Mouse (Mus musculus) olfactory bulb, adult 2 months (tissue): ENCODE results near the gene Gtsf2. TPM values are rescaled to one million over a fixed set of nuclear protein-coding genes. Genes with fewer than 3 reads are reported as not detected.
"Not testable (repeated sequence)": the region's sequence is repeated elsewhere in the genome, so short reads cannot be mapped to it uniquely, and the experiment has no call there.

Source experiments
- H3K27ac ChIP-seq: fragments of 200-500 bp; 2 replicates; pipeline ENCODE4 v1.5.1; 2012; ENCODE audit warnings: low read depth, low read length; ENCODE audit not compliant: insufficient read depth
- H3K4me1 ChIP-seq: fragments of 200-500 bp; 2 replicates; pipeline ENCODE4 v1.6.1; 2012; ENCODE audit warnings: low read length; ENCODE audit not compliant: control insufficient read depth, insufficient read depth
- H3K4me3 ChIP-seq: fragments of 200-500 bp; 2 replicates; pipeline ENCODE4 v1.5.1; 2012; ENCODE audit warnings: mild to moderate bottlenecking, low read depth, low read length, moderate library complexity; ENCODE audit not compliant: insufficient read depth
- CTCF ChIP-seq: fragments of 200-500 bp; IDR thresholded peaks from 2 replicates; pipeline ENCODE4 v1.5.1; 2012; ENCODE audit warnings: low read depth, mild to moderate bottlenecking, low read length, moderate library complexity; ENCODE audit not compliant: insufficient read depth
- POLR2A ChIP-seq: fragments of 200-500 bp; IDR thresholded peaks from 2 replicates; pipeline ENCODE4 v1.6.1; 2012; ENCODE audit warnings: mild to moderate bottlenecking, low read depth, low read length, moderate library complexity; ENCODE audit not compliant: insufficient read depth
- WGBS: fragments of 180-500 bp; shearing (Covaris S2); methylation state at CpG from one replicate; pipeline ENCODE4 v1.1.7; 2018; 5-methylcytosine and 5-hydroxymethylcytosine counted together
- polyA plus RNA-seq: library from polyadenylated mRNA; stranded (reverse); fragments of >200 nt; gene quantifications from 2 replicates; pipeline ENCODE4 v1.2.4, GENCODE M21; 2012; ENCODE audit warnings: low replicate concordance; ENCODE audit not compliant: missing spikeins, insufficient read depth, insufficient read length

Gtsf2 gene
- polyA plus RNA-seq, 1 experiment = not detected

GRCm38 (mm10) chr15:103427017-103427416 is 21.3 kb downstream of the Gtsf2 start:
- Histone ChIP-seq H3K4me3 (no peak overlapping the region), H3K4me1 (no peaks in the 10 kb centered on the region), H3K27ac (no peak overlapping the region)
- WGBS = 42% methylated on average over 2 of the region's 2 CpGs
- TF ChIP-seq POLR2A = no peak
- TF ChIP-seq CTCF = no peak

DNA sequence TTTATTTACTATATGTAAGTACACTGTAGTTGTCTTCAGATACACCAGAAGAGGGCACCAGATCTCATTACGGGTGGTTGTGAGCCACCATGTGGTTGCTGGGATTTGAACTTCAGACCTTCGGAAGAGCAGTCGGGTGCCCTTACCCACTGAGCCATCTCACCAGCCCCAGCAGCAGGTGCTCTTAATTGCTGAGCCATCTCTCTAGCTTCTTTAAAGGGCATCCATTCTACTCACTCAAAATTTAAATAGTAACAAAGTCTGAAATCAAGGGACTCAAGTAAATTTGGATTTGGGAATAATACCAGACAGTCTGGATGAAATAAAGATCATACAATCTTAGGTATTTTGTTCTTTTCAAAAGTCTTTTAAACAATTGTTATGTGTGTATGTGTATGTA is 42.7 kb downstream of the Gtsf2 start:
- H3K4me3 ChIP-seq, H3K27ac ChIP-seq, H3K4me1 ChIP-seq: not testable (repeated sequence)
- 89% methylated on average over 3 of the region's 3 CpGs for WGBS

DNA sequence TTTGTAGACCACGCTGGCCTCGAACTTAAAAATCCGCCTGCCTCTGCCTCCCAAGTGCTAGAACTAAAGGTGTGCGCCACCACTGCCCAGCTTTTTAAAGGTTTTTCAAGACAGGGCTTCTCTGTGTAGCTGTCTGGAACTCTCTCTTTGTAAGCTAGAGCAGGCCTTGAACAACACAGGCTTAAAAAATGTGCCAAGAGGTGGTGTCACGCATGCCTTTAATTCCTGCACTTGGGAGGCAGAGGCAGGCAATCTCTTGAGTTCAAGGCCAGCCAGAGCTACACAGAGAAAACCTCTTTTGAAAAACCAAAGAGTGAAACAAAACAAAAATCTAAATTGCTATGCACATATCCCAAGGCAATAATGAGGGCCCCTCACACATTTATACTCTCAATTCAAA is 46.9 kb downstream of the Gtsf2 start:
- Histone ChIP-seq H3K4me1 (no peaks in the 10 kb centered on the region), H3K27ac (no peak overlapping the region), H3K4me3 (no peak overlapping the region)
- TF ChIP-seq POLR2A (no peak), CTCF (no peak)
- 93% methylated on average over 5 of the region's 5 CpGs for WGBS

DNA sequence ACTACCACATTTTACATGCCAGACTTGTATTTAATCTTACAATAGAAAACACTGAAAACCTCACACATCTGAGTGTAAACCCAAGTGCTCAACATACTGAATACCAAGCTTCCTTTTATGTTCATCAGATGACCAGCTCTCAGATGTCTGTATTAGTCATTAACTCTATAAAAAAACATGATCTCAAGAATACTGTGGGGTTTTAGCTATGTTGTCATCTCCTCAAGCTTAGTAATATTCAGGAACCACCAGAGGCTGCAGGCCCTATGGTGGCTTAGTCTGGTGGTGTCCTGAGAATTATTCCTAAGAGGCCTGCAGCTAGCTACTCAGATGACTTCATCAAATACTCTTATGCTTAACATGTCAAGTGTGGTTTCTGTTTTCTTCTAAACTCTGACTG is 54.7 kb downstream of the Gtsf2 start:
- Histone ChIP-seq H3K4me1 (no peaks in the 10 kb centered on the region), H3K27ac (no peak overlapping the region), H3K4me3 (no peak overlapping the region)
- no peak for TF ChIP-seq POLR2A
- TF ChIP-seq CTCF = no peak

Other genes with a start within 250 kb of the Gtsf2 start
- 111 and 221 TPM in 2 replicates for gene Cbx5, start 208.7 kb downstream of the Gtsf2 start, polyA plus RNA-seq
- gene Hnrnpa1, start 208.0 kb downstream of the Gtsf2 start, polyA plus RNA-seq = 185 and 643 TPM in 2 replicates
- not detected in 2 replicates for gene Nfe2, start 190.1 kb downstream of the Gtsf2 start, polyA plus RNA-seq
- not detected in 2 replicates for gene Copz1, start 175.8 kb downstream of the Gtsf2 start, polyA plus RNA-seq
- not detected in 2 replicates for gene Gpr84, start 137.9 kb downstream of the Gtsf2 start, polyA plus RNA-seq
- not detected in 2 replicates for gene Zfp385a, start 108.4 kb downstream of the Gtsf2 start, polyA plus RNA-seq
- gene Itga5, start 81.7 kb downstream of the Gtsf2 start, polyA plus RNA-seq = not detected in 2 replicates
- not detected in 2 replicates for gene Gtsf1, start 18.0 kb downstream of the Gtsf2 start, polyA plus RNA-seq
- not detected in 2 replicates for gene Nckap1l, start 5.3 kb upstream of the Gtsf2 start, polyA plus RNA-seq
- not detected in 2 replicates for gene Pde1b, start 54.6 kb upstream of the Gtsf2 start, polyA plus RNA-seq
- not detected in 2 replicates for gene Ppp1r1a, start 89.5 kb upstream of the Gtsf2 start, polyA plus RNA-seq
- gene Glycam1, start 116.6 kb upstream of the Gtsf2 start, polyA plus RNA-seq = not detected in 2 replicates